Mouse (Mus musculus): ENCODE data around the gene Zfyve28. TPM values are rescaled to one million over a fixed set of nuclear protein-coding genes. Genes with fewer than 3 reads are reported as not detected.

Zfyve28 gene
- polyA plus RNA-seq, 1 experiment from 2014 or later, result 0.29 TPM

DNA sequence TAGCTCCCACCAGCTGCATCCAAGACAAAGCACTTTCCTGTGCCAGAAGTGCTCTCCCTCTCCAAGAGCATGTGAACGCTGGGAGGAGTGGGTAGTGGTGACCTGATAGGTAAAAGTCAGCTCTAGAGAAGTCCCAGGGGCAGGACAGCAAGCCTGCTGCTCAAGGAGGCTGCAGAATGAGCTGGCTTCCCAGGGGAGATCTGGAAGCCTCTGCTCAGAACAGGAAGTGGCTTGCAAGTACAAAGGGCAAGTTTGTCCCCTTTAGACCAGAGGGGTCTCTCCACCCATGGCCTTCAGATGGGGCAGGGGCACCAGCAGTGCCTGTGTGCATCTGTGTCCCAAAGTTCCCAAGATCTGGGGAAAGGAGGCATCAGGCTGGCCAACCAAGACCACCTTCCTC lies 98.7 kb downstream of the Zfyve28 start:
- Histone ChIP-seq H3K4me1 (replicated peaks; ENCODE audit: control insufficient read depth, insufficient read depth) (peaks cover 12% of the 10 kb centered on the region), H3K4me3 (ENCODE audit: low read depth, low read length) (no peak overlapping the region), H3K27ac (replicated peaks) (no peak overlapping the region), H3K27me3 (ENCODE audit: control insufficient read depth, insufficient read depth, low read length) (no peaks in the 10 kb centered on the region), H3K4me2 (replicated peaks; ENCODE audit: low read depth) (no peak overlapping the region), H3K36me3 (ENCODE audit: control insufficient read depth, insufficient read depth, low read length) (no peaks in the 10 kb centered on the region), H3K9me3 (ENCODE audit: control insufficient read depth, low read length) (no peaks in the 10 kb centered on the region), H3K9ac (ENCODE audit: low read length) (no peak overlapping the region)
- no peak for DNase-seq (ENCODE audit: low spot score)
- no peak for ATAC-seq (ENCODE audit: low FRiP score, low TSS enrichment)
- no peak for TF ChIP-seq EP300 (optimal IDR thresholded peaks at IDR 0.05)
- no peak for TF ChIP-seq CTCF (IDR thresholded peaks at IDR 0.05; ENCODE audit: low read depth)
- WGBS, result 67% methylated on average over 1 of the region's 1 CpGs

DNA sequence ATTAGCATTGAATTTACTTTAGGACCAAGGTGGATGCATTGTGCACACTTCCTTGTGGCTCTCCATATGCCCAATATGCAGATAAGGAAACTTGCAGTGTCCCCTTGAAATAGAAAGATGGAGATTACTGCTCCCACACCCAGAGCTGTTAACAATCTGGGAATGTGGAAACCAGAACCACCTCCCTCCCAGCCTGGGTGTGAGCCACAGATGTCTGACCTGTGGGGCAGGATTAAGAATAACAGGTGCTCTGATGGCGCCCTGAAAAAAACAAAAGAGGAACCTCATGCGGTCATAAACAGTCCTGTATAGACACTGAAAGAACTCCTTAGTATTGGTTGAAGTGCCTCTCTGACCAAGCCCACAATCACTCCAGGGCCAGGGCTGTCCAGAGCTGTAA lies 99.4 kb downstream of the Zfyve28 start:
- peak overlapping the region; percentile 72 for H3K4me2 ChIP-seq (replicated peaks; ENCODE audit: low read depth)
- peak overlapping the region; percentile 96; the same call in 1 of the 2 replicates for H3K4me3 ChIP-seq (ENCODE audit: low read depth, low read length)
- peak overlapping the region; percentile 87 for H3K27ac ChIP-seq (replicated peaks)
- no peak overlapping the region for H3K9ac ChIP-seq (ENCODE audit: low read length)
- no peaks in the 10 kb centered on the region for H3K9me3 ChIP-seq (ENCODE audit: control insufficient read depth, low read length)
- H3K36me3 ChIP-seq (ENCODE audit: control insufficient read depth, insufficient read depth, low read length), result no peaks in the 10 kb centered on the region
- WGBS, result 39% methylated on average over 2 of the region's 2 CpGs
- H3K27me3 ChIP-seq (ENCODE audit: control insufficient read depth, insufficient read depth, low read length), result no peaks in the 10 kb centered on the region
- H3K4me1 ChIP-seq (replicated peaks; ENCODE audit: control insufficient read depth, insufficient read depth), result peaks cover 14% of the 10 kb centered on the region
- TF ChIP-seq EP300 (optimal IDR thresholded peaks at IDR 0.05), result no peak
- no peak for TF ChIP-seq CTCF (IDR thresholded peaks at IDR 0.05; ENCODE audit: low read depth)
- DNase-seq (ENCODE audit: low spot score) (no peak), ATAC-seq (ENCODE audit: low FRiP score, low TSS enrichment) (no peak)

DNA sequence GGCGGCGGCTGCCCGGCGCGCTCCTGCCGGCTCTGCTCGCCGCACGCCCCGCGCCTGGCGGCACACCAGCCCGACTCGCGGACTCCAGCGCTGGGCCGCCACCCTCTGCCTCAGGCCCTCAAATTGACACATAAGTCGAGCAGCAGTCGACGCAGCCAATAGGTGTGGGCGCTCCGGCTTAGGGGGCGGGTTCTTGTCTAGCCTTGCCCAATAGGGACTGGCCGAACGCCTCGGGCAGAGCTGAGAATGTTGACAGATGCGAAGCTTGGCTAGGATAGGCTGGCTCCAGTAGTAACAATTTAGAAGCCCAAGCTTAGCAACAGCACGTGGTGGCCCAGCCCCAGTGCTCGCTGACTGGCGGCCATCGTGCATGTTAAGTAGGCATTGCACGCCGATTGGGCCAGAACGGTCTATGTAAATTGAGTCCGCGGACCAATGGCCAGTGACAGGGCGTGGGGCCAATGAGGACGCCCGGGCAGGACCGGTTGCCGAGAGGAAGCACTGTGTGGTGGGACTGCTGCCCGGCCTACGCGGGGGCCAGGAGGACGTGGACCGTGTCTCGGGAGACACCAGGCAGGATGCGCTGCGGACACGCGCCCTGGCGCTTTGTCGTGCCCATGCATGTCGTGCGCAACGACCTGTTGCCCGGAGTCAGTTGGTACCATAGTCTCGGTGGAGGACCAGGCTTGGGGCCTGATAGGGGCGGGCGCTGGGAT lies 100.5 kb downstream of the Zfyve28 start, which contains the start of gene Mxd4:
Mxd4 (minus strand) TSS at position 120 of the 716 bp plus-strand sequence.
- peak; percentile 99 for DNase-seq (ENCODE audit: low spot score)
- H3K4me1 ChIP-seq (replicated peaks; ENCODE audit: control insufficient read depth, insufficient read depth), result peaks cover 21% of the 10 kb centered on the region
- TF ChIP-seq EP300 (optimal IDR thresholded peaks at IDR 0.05) (no peak), CTCF (IDR thresholded peaks at IDR 0.05; ENCODE audit: low read depth) (peak; percentile 2; the same call in 1 of the 2 replicates)
- ATAC-seq (ENCODE audit: low FRiP score, low TSS enrichment), result peak; percentile 98
- peak within 1 kb of the TSS; percentile 93 for H3K9ac ChIP-seq (ENCODE audit: low read length)
- peak within 1 kb of the TSS; percentile 79 for H3K4me2 ChIP-seq (replicated peaks; ENCODE audit: low read depth)
- no peaks in the 10 kb centered on the region for H3K9me3 ChIP-seq (ENCODE audit: control insufficient read depth, low read length)
- no peaks in the 10 kb centered on the region for H3K36me3 ChIP-seq (ENCODE audit: control insufficient read depth, insufficient read depth, low read length)
- peak within 1 kb of the TSS; percentile 99 for H3K27ac ChIP-seq (replicated peaks)
- H3K27me3 ChIP-seq (ENCODE audit: control insufficient read depth, insufficient read depth, low read length), result no peaks in the 10 kb centered on the region
- WGBS, result under 1% methylated on average over 60 of the region's 60 CpGs
- peak within 1 kb of the TSS; percentile 96 for H3K4me3 ChIP-seq (ENCODE audit: low read depth, low read length)

DNA sequence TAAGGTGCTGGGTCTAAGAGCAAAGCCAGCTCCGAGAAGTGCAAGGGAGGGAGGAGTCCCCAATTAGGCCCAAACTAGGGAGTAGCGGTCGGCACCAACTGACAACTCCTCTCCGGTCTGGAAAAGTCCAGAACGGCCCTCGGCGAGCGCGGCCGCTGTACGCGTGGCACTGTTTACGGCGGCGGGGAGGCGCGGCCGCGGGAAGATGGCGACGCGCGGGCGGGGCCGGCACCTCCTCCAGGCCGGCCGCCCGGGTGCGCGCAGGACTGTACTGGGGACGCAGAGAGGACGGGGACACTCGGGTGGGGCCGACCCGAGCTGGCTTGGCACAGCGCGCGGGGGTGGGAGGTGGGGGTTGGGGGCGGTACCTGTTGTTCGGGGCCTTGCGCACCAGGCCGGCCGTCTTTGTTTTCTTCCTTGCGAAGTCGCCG lies 101.3 kb downstream of the Zfyve28 start:
- DNase-seq (ENCODE audit: low spot score) (peak; percentile 79), ATAC-seq (ENCODE audit: low FRiP score, low TSS enrichment) (peak; percentile 25)
- no peaks in the 10 kb centered on the region for H3K36me3 ChIP-seq (ENCODE audit: control insufficient read depth, insufficient read depth, low read length)
- TF ChIP-seq CTCF (IDR thresholded peaks at IDR 0.05; ENCODE audit: low read depth) (no peak), EP300 (optimal IDR thresholded peaks at IDR 0.05) (no peak)
- no peaks in the 10 kb centered on the region for H3K9me3 ChIP-seq (ENCODE audit: control insufficient read depth, low read length)
- H3K4me3 ChIP-seq (ENCODE audit: low read depth, low read length), result peak overlapping the region; percentile 96
- H3K9ac ChIP-seq (ENCODE audit: low read length), result peak overlapping the region; percentile 93
- peaks cover 23% of the 10 kb centered on the region for H3K4me1 ChIP-seq (replicated peaks; ENCODE audit: control insufficient read depth, insufficient read depth)
- H3K4me2 ChIP-seq (replicated peaks; ENCODE audit: low read depth), result peak overlapping the region; percentile 79
- under 1% methylated on average over 41 of the region's 46 CpGs for WGBS
- no peaks in the 10 kb centered on the region for H3K27me3 ChIP-seq (ENCODE audit: control insufficient read depth, insufficient read depth, low read length)
- H3K27ac ChIP-seq (replicated peaks), result peak overlapping the region; percentile 99

DNA sequence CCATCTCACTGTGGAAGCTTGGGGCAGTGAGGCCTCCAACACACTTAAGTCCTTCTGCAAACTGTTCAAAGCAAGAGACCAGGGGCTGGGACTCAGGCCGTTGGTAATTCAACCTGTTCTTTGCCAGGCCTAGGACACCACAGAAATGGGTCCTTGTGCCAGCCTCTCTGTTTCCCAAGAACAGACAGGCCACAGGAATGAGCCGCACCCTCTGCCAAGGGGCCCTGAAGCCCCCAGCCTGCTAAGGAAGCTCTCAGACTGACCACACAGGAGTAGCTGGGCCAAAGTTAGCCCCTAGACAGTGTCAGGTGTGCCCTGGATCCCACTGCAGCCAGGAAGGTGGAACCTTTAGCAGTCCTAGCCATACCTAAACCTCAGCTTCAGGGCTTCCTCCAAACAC lies 101.9 kb downstream of the Zfyve28 start:
- WGBS, result 32% methylated on average over 2 of the region's 2 CpGs
- H3K27ac ChIP-seq (replicated peaks), result peak overlapping the region; percentile 99
- no peaks in the 10 kb centered on the region for H3K9me3 ChIP-seq (ENCODE audit: control insufficient read depth, low read length)
- no peaks in the 10 kb centered on the region for H3K27me3 ChIP-seq (ENCODE audit: control insufficient read depth, insufficient read depth, low read length)
- H3K9ac ChIP-seq (ENCODE audit: low read length), result peak overlapping the region; percentile 93
- no peak for ATAC-seq (ENCODE audit: low FRiP score, low TSS enrichment)
- peak overlapping the region; percentile 79 for H3K4me2 ChIP-seq (replicated peaks; ENCODE audit: low read depth)
- H3K4me3 ChIP-seq (ENCODE audit: low read depth, low read length), result peak overlapping the region; percentile 96
- H3K4me1 ChIP-seq (replicated peaks; ENCODE audit: control insufficient read depth, insufficient read depth), result peaks cover 23% of the 10 kb centered on the region
- H3K36me3 ChIP-seq (ENCODE audit: control insufficient read depth, insufficient read depth, low read length), result no peaks in the 10 kb centered on the region
- peak; percentile 27 for DNase-seq (ENCODE audit: low spot score)
- TF ChIP-seq CTCF (IDR thresholded peaks at IDR 0.05; ENCODE audit: low read depth) (no peak), EP300 (optimal IDR thresholded peaks at IDR 0.05) (no peak)

DNA sequence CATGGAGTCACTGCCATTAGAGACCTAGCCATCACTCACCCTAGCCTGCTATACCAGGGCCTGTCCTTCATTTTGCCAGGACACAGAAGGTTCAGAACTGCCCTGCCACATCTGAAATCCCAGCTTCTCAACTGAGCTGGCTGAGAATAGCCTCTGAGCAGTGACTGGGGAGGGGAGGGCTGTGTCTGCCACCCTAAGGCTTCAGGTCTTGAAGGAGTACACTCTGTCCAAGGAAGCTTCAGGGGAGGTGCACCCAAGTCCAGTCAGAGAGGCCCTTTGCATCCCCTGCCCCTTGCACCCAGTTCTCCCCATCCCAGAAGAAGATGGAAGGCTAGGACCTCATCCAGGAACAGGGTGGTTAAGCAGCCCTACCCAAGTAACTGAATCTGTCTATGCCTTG lies 102.5 kb downstream of the Zfyve28 start:
- ATAC-seq (ENCODE audit: low FRiP score, low TSS enrichment), result no peak
- Histone ChIP-seq H3K4me2 (replicated peaks; ENCODE audit: low read depth) (peak overlapping the region; percentile 79), H3K36me3 (ENCODE audit: control insufficient read depth, insufficient read depth, low read length) (no peaks in the 10 kb centered on the region), H3K27ac (replicated peaks) (no peak overlapping the region), H3K4me1 (replicated peaks; ENCODE audit: control insufficient read depth, insufficient read depth) (peaks cover 23% of the 10 kb centered on the region), H3K27me3 (ENCODE audit: control insufficient read depth, insufficient read depth, low read length) (no peaks in the 10 kb centered on the region), H3K4me3 (ENCODE audit: low read depth, low read length) (peak overlapping the region; percentile 96), H3K9ac (ENCODE audit: low read length) (peak overlapping the region; percentile 93), H3K9me3 (ENCODE audit: control insufficient read depth, low read length) (no peaks in the 10 kb centered on the region)
- DNase-seq (ENCODE audit: low spot score), result peak; percentile 16
- no peak for TF ChIP-seq CTCF (IDR thresholded peaks at IDR 0.05; ENCODE audit: low read depth)
- no peak for TF ChIP-seq EP300 (optimal IDR thresholded peaks at IDR 0.05)
